Mouse (Mus musculus): ENCODE data around the gene Wwp2. TPM values are rescaled to one million over a fixed set of nuclear protein-coding genes. Genes with fewer than 3 reads are reported as not detected.

The Wwp2 gene
- polyA plus RNA-seq, 1 experiment from 2014 or later = 27.7 TPM

DNA sequence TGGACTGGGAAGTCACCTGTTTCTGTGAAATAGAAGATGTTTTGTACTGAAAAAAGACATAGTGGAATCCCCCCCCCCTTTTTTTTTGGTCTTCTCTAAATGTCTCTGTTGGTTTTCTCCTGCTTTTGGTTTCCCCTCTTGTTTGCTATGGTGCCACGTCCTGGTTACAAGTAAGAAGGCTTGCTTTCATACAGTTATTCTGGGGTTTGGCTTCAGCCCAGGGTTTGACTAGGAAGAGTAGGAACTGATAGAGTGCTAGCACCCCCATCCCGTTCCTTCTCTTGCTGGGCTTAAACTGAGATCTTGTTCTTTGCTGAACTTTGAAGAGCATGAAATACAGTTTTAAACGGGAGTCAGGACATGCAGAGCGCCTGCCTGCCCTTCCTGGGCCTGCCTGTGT is 105.2 kb downstream of the Wwp2 start:
- DNase-seq = no peak
- Histone ChIP-seq H3K4me2 (no peak overlapping the region), H3K4me3 (replicated peaks) (no peak overlapping the region), H3K9me3 (replicated peaks) (no peaks in the 10 kb centered on the region), H3K27ac (no peak overlapping the region), H3K4me1 (replicated peaks) (peaks cover 11% of the 10 kb centered on the region; the same call in 1 of the 2 replicates), H3K9ac (no peak overlapping the region), H3K36me3 (peaks cover 34% of the 10 kb centered on the region), H3K27me3 (no peaks in the 10 kb centered on the region)
- ATAC-seq (ENCODE audit: low read depth) = no peak
- WGBS (ENCODE audit: insufficient replicate concordance) = 75% methylated on average over 4 of the region's 4 CpGs

DNA sequence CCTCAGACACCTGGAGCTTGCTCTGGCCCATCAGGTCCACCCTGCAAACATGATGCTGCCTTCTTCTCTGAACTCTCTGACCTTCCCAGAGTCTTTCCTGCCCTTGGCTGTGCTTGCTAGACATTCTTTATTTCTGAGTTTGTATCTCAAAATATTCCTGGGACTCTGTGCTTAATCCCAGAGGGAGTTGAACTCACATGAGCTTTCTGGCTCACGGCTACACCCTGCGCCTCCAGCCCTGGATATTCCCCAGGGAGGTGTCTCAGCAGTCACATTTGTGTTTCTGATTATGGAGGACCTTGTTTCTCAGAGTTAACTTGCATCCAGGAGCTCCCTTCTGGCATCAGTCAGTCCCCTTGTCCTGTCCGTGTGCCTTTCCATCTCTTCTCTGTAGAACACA is 106.0 kb downstream of the Wwp2 start:
- 77% methylated on average over 3 of the region's 3 CpGs for WGBS (ENCODE audit: insufficient replicate concordance)

DNA sequence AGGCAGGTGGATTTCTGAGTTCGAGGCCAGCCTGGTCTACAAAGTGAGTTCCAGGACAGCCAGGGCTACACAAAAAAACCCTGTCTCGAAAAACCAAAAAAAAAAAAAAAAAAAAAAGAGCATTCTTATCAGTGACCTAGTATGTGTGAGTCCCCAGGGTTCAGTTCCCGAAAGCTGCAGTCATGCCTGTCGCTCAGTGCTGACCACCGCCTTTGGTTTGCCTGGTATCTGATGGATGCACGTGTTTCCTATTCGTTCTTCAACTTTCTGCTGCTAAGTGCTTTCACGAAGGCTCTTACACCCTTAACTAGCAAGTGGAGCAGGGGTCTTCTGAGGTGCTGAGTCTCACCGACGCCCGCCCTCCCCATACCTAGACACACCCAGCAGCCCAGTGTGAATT is 107.5 kb downstream of the Wwp2 start:
- Histone ChIP-seq H3K27me3 (no peaks in the 10 kb centered on the region), H3K9me3 (replicated peaks) (no peaks in the 10 kb centered on the region), H3K4me2 (no peak overlapping the region), H3K36me3 (peaks cover 52% of the 10 kb centered on the region), H3K9ac (no peak overlapping the region), H3K4me1 (replicated peaks) (peaks cover 11% of the 10 kb centered on the region; the same call in 1 of the 2 replicates), H3K4me3 (replicated peaks) (no peak overlapping the region), H3K27ac (no peak overlapping the region)
- ATAC-seq (ENCODE audit: low read depth) (peak; percentile 45; the same call in 1 of the 2 replicates), DNase-seq (peak; percentile 11)
- WGBS (ENCODE audit: insufficient replicate concordance) = 23% methylated on average over 11 of the region's 11 CpGs

More for the DNA sequence above, 106.0 kb downstream of the Wwp2 start:
- Histone ChIP-seq H3K36me3 (peaks cover 42% of the 10 kb centered on the region), H3K4me1 (replicated peaks) (peaks cover 11% of the 10 kb centered on the region; the same call in 1 of the 2 replicates), H3K27ac (no peak overlapping the region), H3K9ac (no peak overlapping the region), H3K4me3 (replicated peaks) (no peak overlapping the region), H3K27me3 (no peaks in the 10 kb centered on the region), H3K4me2 (no peak overlapping the region), H3K9me3 (replicated peaks) (no peaks in the 10 kb centered on the region)
- DNase-seq (no peak), ATAC-seq (ENCODE audit: low read depth) (no peak)

DNA sequence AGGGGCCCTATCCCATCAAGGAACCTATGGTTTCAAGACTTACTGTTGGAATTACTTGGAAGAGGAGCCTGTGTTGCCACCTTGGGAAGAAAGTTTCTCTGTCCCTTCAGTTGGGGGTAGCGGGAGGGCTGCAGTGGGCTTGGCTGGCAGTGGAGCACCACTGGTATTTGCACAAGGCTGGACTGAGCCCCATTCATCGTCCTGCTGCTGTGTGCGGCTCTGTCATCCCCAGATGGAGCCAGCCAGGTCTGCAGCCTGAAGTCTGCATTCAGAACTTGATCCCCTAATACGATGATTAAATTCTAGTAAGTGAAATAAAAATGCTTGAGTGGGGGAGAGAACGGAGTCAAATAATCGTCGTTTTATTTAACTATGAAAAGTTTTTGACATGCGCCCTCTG is 108.0 kb downstream of the Wwp2 start:
- Histone ChIP-seq H3K9ac (no peak overlapping the region), H3K4me1 (replicated peaks) (peaks cover 11% of the 10 kb centered on the region; the same call in 1 of the 2 replicates), H3K9me3 (replicated peaks) (no peaks in the 10 kb centered on the region), H3K27me3 (no peaks in the 10 kb centered on the region), H3K4me3 (replicated peaks) (no peak overlapping the region), H3K36me3 (peaks cover 55% of the 10 kb centered on the region), H3K27ac (no peak overlapping the region), H3K4me2 (no peak overlapping the region)
- no peak for ATAC-seq (ENCODE audit: low read depth)
- 88% methylated on average over 8 of the region's 8 CpGs for WGBS (ENCODE audit: insufficient replicate concordance)
- DNase-seq = no peak

DNA sequence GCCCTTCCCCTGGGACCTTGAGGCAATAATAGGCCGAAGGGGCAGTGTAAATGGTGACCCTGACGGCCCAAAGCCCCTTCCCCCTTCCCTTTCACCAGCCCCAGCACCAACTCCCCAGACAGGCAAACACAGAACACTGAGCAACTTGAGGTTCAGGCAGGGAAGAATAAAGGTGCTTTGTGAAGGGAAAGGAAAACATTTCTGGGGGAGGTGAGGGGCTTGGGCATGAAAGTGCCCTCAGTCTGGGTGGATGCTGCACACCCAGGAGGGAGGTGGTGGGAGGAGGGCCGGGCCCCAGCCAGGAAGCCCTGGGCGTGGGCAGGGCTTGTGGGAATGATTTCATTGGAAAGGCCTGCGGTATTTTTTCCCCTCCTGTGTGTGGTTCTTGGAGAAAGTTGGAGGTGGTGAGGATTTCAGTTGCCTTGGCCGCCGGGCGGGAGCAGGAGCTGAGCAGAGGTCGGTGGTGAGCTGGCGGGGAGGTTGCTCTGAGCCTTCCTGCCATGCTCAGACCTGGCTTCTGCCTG is 108.5 kb downstream of the Wwp2 start:
- WGBS (ENCODE audit: insufficient replicate concordance) = 74% methylated on average over 10 of the region's 10 CpGs
- no peaks in the 10 kb centered on the region for H3K9me3 ChIP-seq (replicated peaks)
- no peak for ATAC-seq (ENCODE audit: low read depth)
- no peak for DNase-seq
- H3K4me3 ChIP-seq (replicated peaks) = no peak overlapping the region
- H3K27ac ChIP-seq = no peak overlapping the region
- peaks cover 11% of the 10 kb centered on the region; the same call in 1 of the 2 replicates for H3K4me1 ChIP-seq (replicated peaks)
- no peak overlapping the region for H3K4me2 ChIP-seq
- peaks cover 58% of the 10 kb centered on the region for H3K36me3 ChIP-seq
- H3K9ac ChIP-seq = no peak overlapping the region
- no peaks in the 10 kb centered on the region for H3K27me3 ChIP-seq

DNA sequence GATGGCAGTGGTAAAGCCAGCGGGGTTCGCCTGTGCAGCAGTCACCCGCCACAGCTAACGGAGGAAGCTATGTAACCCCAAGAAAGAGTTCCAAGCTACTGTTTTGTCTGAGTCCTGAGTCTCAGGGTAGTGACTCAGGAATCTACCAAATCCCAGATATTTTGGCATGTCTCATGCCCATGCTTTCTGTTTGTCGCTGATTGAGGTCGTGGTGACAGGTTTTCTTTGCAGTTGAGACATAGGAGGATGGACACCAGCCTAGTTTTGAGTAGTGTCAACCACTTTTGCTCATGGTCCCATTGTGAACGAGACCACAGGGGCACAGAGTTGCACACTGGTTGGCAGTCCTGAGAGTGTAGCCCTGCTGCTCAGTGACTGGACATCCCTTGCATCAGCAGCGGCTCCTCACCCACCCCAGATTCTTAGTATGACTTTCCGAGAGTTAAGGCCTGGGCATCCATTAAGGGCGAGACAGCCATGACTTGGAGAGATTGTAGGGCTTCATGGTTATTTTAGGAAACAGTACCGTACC is 109.5 kb downstream of the Wwp2 start:
- no peak overlapping the region for H3K9ac ChIP-seq
- no peak overlapping the region for H3K4me3 ChIP-seq (replicated peaks)
- H3K4me1 ChIP-seq (replicated peaks) = peaks cover 11% of the 10 kb centered on the region; the same call in 1 of the 2 replicates
- WGBS (ENCODE audit: insufficient replicate concordance) = 83% methylated on average over 11 of the region's 11 CpGs
- DNase-seq = no peak
- H3K27ac ChIP-seq = no peak overlapping the region
- ATAC-seq (ENCODE audit: low read depth) = no peak
- no peak overlapping the region for H3K4me2 ChIP-seq
- peaks cover 60% of the 10 kb centered on the region for H3K36me3 ChIP-seq
- H3K9me3 ChIP-seq (replicated peaks) = no peaks in the 10 kb centered on the region
- H3K27me3 ChIP-seq = no peaks in the 10 kb centered on the region

DNA sequence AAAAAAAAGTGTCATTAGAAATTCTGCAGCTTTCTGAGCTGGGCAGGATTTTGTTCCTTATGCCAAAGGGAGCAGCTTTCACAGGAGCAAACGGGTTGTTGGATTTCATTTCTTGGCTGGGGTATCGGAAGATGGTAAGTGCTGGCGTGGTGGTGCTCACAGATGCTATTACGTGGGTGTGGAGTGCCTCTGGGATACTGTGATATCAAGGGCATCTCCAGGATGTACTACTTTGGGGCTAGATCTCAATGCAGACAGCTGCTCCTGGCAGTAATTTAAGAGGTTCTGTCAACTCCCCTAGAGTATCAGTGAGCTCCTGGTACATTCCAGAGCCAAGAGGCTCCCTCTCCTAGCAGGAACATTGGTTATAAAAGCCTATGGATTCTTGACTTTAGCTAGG is 110.0 kb downstream of the Wwp2 start:
- H3K4me1 ChIP-seq (replicated peaks) = peaks cover 11% of the 10 kb centered on the region; the same call in 1 of the 2 replicates
- peaks cover 58% of the 10 kb centered on the region for H3K36me3 ChIP-seq
- no peak overlapping the region for H3K27ac ChIP-seq
- no peak overlapping the region for H3K4me3 ChIP-seq (replicated peaks)
- 82% methylated on average over 4 of the region's 4 CpGs for WGBS (ENCODE audit: insufficient replicate concordance)
- DNase-seq = no peak
- no peaks in the 10 kb centered on the region for H3K9me3 ChIP-seq (replicated peaks)
- H3K27me3 ChIP-seq = no peaks in the 10 kb centered on the region
- no peak overlapping the region for H3K9ac ChIP-seq
- ATAC-seq (ENCODE audit: low read depth) = no peak
- H3K4me2 ChIP-seq = no peak overlapping the region

DNA sequence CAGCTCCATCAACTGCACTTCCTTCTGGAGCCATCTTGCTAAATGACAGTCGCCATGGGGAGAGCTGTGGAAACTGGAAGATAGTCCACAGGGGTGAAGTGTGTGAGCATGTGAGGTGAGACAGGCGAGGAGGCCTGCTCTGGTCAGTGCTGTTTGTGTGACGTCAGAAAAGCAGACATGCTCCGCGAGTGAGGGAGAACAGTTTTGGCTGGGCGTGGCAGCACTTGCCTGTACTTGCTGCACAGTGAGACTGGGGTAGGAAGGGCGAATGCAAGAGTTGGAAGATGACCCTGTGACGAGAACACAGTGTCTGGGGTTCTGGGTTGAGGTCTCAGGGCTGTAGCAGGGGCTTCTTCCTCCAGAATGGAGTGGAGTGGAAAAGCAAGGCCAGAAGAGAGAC is 110.7 kb downstream of the Wwp2 start:
- Histone ChIP-seq H3K27me3 (no peaks in the 10 kb centered on the region), H3K4me2 (no peak overlapping the region), H3K36me3 (peaks cover 55% of the 10 kb centered on the region), H3K9ac (no peak overlapping the region), H3K9me3 (replicated peaks) (no peaks in the 10 kb centered on the region), H3K4me1 (replicated peaks) (peaks cover 11% of the 10 kb centered on the region; the same call in 1 of the 2 replicates), H3K27ac (no peak overlapping the region), H3K4me3 (replicated peaks) (no peak overlapping the region)
- 77% methylated on average over 8 of the region's 8 CpGs for WGBS (ENCODE audit: insufficient replicate concordance)
- DNase-seq (no peak), ATAC-seq (ENCODE audit: low read depth) (no peak)

DNA sequence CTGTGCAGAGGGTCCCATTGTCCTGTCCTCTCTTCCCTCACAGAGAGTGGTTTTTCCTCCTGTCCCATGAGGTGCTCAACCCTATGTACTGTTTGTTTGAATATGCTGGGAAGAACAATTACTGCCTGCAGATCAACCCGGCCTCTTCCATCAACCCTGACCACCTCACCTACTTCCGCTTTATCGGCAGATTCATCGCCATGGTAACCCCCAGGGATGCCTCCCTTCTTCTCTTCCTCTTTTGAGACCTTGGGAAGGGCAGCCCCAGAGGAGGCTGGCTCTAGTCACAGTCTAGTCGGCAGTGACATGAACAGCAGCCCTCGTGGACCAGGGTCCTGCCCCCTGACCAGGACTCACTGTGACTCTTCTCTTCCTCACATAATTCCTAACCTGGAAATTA is 116.1 kb downstream of the Wwp2 start:
- H3K9ac ChIP-seq = no peak overlapping the region
- no peaks in the 10 kb centered on the region for H3K4me1 ChIP-seq (replicated peaks)
- ATAC-seq (ENCODE audit: low read depth) = no peak
- H3K36me3 ChIP-seq = peaks cover 63% of the 10 kb centered on the region
- H3K9me3 ChIP-seq (replicated peaks) = no peaks in the 10 kb centered on the region
- 26% methylated on average over 6 of the region's 6 CpGs for WGBS (ENCODE audit: insufficient replicate concordance)
- H3K27ac ChIP-seq = no peak overlapping the region
- H3K4me3 ChIP-seq (replicated peaks) = no peak overlapping the region
- no peak for DNase-seq
- no peak overlapping the region for H3K4me2 ChIP-seq
- no peaks in the 10 kb centered on the region for H3K27me3 ChIP-seq

DNA sequence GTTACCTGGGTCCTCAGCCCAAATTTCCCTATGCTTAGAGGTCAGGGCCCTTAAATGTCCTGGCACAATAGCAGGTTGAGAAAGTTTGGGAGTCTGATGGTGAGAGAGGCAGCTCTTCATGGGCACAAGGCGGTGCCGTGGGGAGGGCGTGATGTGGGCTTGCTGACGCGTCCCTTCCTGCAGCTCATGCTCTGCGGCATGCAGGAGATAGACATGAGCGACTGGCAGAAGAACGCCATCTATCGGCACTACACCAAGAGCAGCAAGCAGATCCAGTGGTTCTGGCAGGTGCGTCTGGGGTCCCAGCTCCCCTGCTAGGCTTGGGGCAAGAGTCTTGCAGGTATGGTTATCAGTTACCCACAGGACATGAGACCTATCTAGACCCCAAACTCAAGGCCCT is 119.1 kb downstream of the Wwp2 start:
- Histone ChIP-seq H3K4me1 (replicated peaks) (no peaks in the 10 kb centered on the region), H3K9ac (no peak overlapping the region), H3K4me3 (replicated peaks) (no peak overlapping the region), H3K27ac (no peak overlapping the region), H3K27me3 (no peaks in the 10 kb centered on the region), H3K9me3 (replicated peaks) (no peaks in the 10 kb centered on the region), H3K36me3 (peaks cover 47% of the 10 kb centered on the region), H3K4me2 (no peak overlapping the region)
- WGBS (ENCODE audit: insufficient replicate concordance) = 88% methylated on average over 10 of the region's 10 CpGs
- ATAC-seq (ENCODE audit: low read depth) (no peak), DNase-seq (no peak)

DNA sequence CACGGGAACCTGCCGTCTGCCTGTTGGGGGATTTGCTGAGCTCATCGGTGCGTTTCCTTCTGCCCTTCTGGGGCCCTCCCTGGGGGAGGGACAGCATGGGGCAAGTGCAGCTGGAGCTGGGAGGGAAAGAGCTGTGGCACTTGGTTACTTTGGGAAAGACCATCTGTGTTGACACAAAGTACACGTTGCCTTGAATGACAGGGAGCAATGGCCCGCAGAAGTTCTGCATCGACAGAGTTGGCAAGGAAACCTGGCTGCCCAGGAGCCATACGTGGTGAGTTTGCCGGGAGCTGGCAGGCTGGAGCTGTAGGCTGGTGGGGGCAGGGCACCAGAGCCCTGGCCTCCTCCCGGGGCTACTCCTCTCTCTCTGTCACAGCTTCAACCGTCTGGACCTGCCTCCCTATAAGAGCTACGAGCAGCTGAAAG is 120.4 kb downstream of the Wwp2 start:
- no peaks in the 10 kb centered on the region for H3K27me3 ChIP-seq
- H3K4me3 ChIP-seq (replicated peaks) = no peak overlapping the region
- H3K9me3 ChIP-seq (replicated peaks) = no peaks in the 10 kb centered on the region
- H3K36me3 ChIP-seq = peaks cover 42% of the 10 kb centered on the region
- no peak overlapping the region for H3K9ac ChIP-seq
- DNase-seq (no peak), ATAC-seq (ENCODE audit: low read depth) (no peak)
- peaks cover 6% of the 10 kb centered on the region for H3K4me1 ChIP-seq (replicated peaks)
- WGBS (ENCODE audit: insufficient replicate concordance) = 67% methylated on average over 12 of the region's 12 CpGs
- no peak overlapping the region for H3K4me2 ChIP-seq
- no peak overlapping the region for H3K27ac ChIP-seq
